Mouse (Mus musculus): ENCODE data around the gene Gm45213.

- TF ChIP-seq EP300 (optimal IDR thresholded peaks at IDR 0.05) (no peak), CTCF (IDR thresholded peaks at IDR 0.05; ENCODE audit: low read depth) (no peak)
Observed at GRCm38 (mm10) chr7:66047975-66048374, 4.6 kb downstream of the Gm45213 start.
